Mouse (Mus musculus) limb, embryonic 11.5 days (tissue): ENCODE measurements at regions not wholly inside any gene's neighbourhood (a gene's known extent, or its start where the extent isn't known, plus 50 kb on each side); places are given as distances from the start of the nearest gene placed in this dataset.

Experiments
- ATAC-seq: fragments of 200-750 bp; cut with Nextera tagmentation; 2 replicates; pipeline ENCODE4 v1.8.0; 2017; ENCODE audit warnings: low read depth; ENCODE audit not compliant: insufficient number of reproducible peaks, low FRiP score, low TSS enrichment
- DNase-seq: peaks from one replicate; pipeline ENCODE4 v3.0.0-alpha.2; 2015; ENCODE audit warnings: low spot score
- H3K27ac ChIP-seq: fragments of 300-500 bp; sonication (generic); replicated peaks from 2 replicates; pipeline ENCODE4 v1.5.1; 2014; ENCODE audit warnings: low read depth, mild to moderate bottlenecking, low read length
- H3K27me3 ChIP-seq: fragments of 300-500 bp; sonication (generic); 2 replicates; pipeline ENCODE4 v1.6.1; 2014; ENCODE audit warnings: mild to moderate bottlenecking, low read length, mixed read lengths; ENCODE audit not compliant: control insufficient read depth, insufficient read depth
- H3K36me3 ChIP-seq: fragments of 300-500 bp; sonication (generic); 2 replicates; pipeline ENCODE4 v1.6.1; 2014; ENCODE audit warnings: mild to moderate bottlenecking, low read length, moderate library complexity, mixed read lengths; ENCODE audit not compliant: control insufficient read depth, insufficient read depth
- H3K4me1 ChIP-seq: fragments of 300-500 bp; sonication (generic); 2 replicates; pipeline ENCODE4 v1.6.1; 2014; ENCODE audit warnings: low read length, mixed read lengths; ENCODE audit not compliant: control insufficient read depth, insufficient read depth
- H3K4me2 ChIP-seq: fragments of 300-500 bp; sonication (generic); 2 replicates; pipeline ENCODE4 v1.6.1; 2014; ENCODE audit warnings: low read depth, mild to moderate bottlenecking, moderate library complexity; ENCODE audit not compliant: severe bottlenecking
- H3K4me3 ChIP-seq: fragments of 300-500 bp; sonication (generic); 2 replicates; pipeline ENCODE4 v1.5.1; 2014; ENCODE audit warnings: low read depth, low read length
- H3K9ac ChIP-seq: fragments of 300-500 bp; sonication (generic); 2 replicates; pipeline ENCODE4 v1.6.1; 2014; ENCODE audit warnings: mild to moderate bottlenecking, low read length
- H3K9me3 ChIP-seq: fragments of 300-500 bp; sonication (generic); 2 replicates; pipeline ENCODE4 v1.6.1; 2016; ENCODE audit warnings: low read length; ENCODE audit not compliant: control insufficient read depth
- WGBS: fragments of 180-500 bp; shearing (Covaris S2); extraction: QIAGEN DNeasy Blood & Tissue Kit; methylation state at CpG from one replicate; pipeline ENCODE4 v1.1.7; 2014; 5-methylcytosine and 5-hydroxymethylcytosine counted together

- no peak overlapping the region for H3K27ac ChIP-seq
- H3K9me3 ChIP-seq, result no peaks in the 10 kb centered on the region
- no peaks in the 10 kb centered on the region for H3K27me3 ChIP-seq
- no peak for DNase-seq
- no peaks in the 10 kb centered on the region for H3K36me3 ChIP-seq
- H3K4me1 ChIP-seq, result no peaks in the 10 kb centered on the region
- no peak overlapping the region for H3K4me2 ChIP-seq
- no peak for ATAC-seq
- WGBS, result 88% methylated on average over 1 of the region's 1 CpGs
- H3K9ac ChIP-seq, result no peak overlapping the region
- no peak overlapping the region for H3K4me3 ChIP-seq
Measured at GRCm38 (mm10) chr16:39887944-39888343, 96.2 kb upstream of the Lsamp start.
